Mouse (Mus musculus) urinary bladder, adult 2 months (tissue): ENCODE data around the gene Gsc. TPM values are rescaled to one million over a fixed set of nuclear protein-coding genes. Genes with fewer than 3 reads are reported as not detected.

Experiments
- DNase-seq: peaks from one replicate; pipeline ENCODE4 v3.0.0; 2022; ENCODE audit warnings: low spot score
- polyA plus RNA-seq: library from polyadenylated mRNA; depleted of rRNA; stranded (reverse); fragments of >200 nt; gene quantifications from 2 replicates; pipeline ENCODE4 v1.2.3, GENCODE M21; 2012; rRNA removed

Gsc gene
- polyA plus RNA-seq = 0.04 TPM in 1 of 2 replicates, not detected in the other

DNA sequence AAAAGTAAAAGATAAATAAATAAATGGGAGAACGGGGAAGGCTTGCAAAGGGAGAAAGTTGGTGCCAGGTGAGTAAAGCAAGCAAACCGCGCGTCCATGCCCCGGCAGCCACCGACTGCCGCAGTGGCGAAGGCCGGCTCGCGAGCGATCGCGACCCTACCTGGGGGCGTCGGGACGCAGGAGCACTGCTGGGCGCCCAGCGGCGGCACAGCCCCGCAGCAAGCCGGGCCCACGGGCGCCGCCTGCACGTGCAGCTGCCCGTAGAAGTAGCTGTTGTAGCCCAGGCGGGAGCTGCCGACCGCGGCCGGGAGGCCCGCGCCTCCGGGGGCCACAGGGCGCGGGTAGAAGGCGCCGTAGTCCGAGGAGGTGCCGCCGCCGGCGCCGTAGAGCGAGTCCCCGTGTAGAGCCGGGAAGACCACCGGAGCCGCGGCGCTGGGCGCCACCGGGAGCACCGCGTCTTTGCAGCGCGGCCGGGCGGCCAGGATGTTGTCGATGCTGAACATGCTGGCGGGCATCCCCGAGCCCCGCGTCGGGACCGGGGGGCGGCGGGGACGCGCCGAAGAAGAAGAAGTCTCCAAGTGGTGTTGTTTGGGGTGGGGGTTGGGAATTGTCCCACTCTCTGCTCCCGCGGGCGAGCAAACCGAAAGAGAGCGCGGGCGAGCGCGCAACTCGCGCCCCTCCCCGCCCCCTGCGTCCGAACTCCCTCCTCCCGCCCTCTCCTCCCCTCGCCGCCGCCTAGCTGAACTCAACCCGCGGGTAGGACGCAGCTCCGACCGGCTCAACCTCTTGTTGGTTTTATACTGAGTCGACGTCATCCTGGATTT is at the start of gene Gsc:
Gene Gsc, minus strand, starts transcription at position 730 of the 824 bp plus-strand sequence.
- DNase-seq = no peak

GRCm38 (mm10) chr12:104519721-104520120 is 46.6 kb upstream of the Gsc start:
- DNase-seq = no peak

DNA sequence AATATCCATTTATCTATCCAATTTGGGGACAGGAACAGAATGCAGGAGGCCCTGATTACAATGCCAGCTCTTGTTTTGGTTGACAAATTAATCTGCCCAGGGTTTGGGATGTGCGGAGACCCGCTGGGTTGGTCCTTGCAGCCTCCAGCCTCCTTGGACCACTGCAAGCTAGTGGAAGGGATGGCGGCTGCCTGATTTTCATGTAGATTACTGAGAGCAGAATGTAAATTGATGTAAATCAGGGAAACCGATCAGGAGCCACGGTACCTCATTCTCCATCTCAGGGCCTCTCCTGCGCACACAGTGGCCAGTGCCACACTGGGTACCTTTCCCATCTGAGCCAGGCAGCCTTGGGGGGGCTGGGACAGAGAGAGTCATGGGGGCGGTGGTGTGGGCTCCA is 34.8 kb upstream of the Gsc start:
- DNase-seq = no peak

- DNase-seq = no peak
Observed at GRCm38 (mm10) chr12:104492009-104492408, 18.9 kb upstream of the Gsc start.

DNA sequence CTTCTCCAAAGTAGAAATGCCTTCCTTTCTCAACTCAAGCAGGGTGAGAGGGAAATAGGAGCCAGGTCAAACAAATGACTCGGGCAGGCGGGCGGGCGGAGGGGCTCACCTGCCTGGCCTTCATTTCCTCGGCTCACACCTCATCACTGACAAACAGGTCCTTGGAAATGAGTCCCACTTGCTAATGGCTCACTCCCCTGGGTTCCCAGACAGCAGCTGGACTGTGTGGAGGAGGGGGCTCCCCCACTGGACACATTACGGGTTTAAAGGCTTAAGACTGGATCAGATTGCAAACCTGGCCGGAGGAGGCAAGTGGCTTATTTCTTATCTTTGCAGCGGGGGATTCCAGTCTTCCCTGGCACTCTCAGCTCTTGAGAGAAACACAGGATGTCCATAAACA is 13.1 kb upstream of the Gsc start:
- no peak for DNase-seq

DNA sequence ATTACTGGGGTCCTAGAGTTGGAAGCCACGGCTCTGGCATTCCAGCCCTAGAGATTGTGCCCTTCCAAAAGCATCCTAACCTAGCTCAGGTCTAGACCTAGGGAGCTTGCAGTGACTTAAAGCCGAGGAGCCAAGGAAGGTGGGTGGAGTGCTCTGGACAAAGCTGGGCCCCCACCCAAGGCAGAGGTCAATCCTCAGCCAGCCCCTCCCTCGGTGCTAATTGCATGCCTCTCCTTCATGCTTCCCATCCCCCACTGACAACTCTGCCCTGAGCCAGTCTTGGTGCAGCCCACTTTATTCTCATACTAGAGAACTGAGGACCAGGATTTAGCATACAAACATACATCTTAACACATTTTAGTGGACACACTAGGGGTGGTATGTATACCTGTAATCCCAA is 12.0 kb upstream of the Gsc start:
- no peak for DNase-seq

DNA sequence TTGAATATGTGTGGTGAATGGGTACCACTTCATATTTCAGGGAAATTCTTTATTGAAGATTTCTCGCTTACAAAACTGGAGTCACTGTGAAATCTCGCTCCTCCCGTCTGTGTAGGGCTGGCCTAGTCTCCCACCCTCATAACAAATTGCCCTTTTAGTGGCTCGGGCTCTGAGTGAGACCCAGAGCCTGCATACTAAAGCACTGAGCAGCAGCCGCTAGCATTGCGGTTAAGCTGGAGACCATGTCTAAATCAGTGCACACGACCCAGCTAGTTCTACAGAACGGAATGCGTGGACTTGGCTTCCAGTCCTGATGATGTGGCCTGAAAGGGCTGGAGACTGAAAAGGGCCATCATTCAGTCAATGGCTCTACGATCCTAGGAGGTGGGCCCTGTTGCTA is 7.9 kb upstream of the Gsc start:
- no peak for DNase-seq

- no peak for DNase-seq
Observed at GRCm38 (mm10) chr12:104478193-104478592, 5.1 kb upstream of the Gsc start.

DNA sequence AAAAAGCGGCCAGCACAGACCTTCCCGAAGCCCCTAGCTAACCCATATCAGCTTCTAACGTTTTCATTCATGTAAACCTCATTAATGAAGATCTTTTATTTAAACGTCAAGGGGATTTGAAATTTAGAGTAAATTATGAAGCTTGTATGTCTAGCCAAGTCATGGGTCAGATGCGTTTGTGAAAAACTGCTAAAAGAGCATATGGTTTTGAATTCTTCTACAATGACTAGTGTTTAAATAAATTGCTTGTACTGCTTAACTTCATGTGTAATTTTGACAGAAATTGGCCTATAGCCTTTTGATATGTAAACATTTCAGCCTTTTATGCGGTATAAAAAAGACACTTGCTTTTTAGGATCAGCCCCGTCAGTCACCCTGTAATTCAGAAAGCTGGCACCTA is 4.4 kb upstream of the Gsc start:
- DNase-seq = no peak

- no peak for DNase-seq
Observed at GRCm38 (mm10) chr12:104477066-104477465, 3.9 kb upstream of the Gsc start.

DNA sequence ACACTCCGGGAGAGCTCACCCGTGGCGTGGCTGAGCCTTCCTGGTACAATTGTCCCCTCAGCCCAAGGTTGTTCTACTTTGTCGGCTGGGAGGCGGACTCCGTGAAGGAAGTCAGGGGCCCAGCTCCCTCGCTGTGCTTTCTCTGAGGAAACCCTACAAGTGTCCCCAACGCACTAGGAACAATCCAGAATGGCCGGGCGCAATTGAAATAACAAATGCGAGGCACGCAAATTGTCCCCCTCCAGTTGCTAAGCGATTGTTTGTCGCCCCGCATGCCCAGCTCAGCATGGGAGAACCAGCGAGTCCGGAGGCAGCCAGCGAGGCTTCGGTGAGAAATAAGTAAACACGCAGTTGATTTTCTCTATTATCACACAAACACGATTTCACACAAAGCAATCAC is 2.8 kb upstream of the Gsc start:
- DNase-seq = no peak

DNA sequence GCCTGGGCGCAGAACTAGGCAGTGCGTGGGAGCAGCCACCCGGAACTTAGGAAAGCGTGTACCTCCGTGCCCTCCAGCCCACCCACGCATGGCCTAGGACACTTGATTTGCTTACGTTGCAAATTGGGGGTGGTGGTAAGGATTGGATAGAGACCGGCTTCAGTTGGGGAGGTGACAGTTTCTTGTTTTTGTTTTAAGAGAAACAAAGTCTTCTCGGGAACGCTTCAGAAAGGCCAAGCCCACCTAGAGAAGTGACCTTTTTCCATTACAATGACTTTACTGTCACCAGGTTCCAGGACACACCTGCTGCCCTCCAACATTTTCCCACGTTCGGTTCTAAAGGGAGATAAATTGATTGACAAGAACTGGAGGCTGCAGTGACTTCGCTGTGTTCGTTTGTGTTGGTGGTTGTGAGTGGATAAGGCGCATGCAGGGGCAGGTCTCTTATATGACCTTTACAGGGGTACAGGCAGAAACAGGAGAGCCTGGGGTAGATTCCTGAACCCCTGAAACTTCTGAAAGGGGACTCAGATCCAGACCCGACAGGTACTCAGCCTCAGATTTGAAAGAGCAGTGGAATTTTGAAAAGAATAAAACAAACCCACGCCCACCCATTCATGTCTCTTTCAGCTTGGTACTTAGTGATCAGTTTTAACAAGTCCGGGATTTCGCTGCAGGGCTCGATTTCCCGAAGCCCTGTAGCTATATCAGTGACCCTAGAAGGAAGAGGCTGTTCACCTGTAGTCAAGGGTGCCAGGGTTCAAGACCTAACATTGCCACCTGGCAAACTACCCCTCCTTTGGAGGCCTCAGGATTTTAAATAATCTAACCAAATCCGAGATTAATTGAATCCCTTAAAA is 2.0 kb upstream of the Gsc start:
- no peak for DNase-seq

DNA sequence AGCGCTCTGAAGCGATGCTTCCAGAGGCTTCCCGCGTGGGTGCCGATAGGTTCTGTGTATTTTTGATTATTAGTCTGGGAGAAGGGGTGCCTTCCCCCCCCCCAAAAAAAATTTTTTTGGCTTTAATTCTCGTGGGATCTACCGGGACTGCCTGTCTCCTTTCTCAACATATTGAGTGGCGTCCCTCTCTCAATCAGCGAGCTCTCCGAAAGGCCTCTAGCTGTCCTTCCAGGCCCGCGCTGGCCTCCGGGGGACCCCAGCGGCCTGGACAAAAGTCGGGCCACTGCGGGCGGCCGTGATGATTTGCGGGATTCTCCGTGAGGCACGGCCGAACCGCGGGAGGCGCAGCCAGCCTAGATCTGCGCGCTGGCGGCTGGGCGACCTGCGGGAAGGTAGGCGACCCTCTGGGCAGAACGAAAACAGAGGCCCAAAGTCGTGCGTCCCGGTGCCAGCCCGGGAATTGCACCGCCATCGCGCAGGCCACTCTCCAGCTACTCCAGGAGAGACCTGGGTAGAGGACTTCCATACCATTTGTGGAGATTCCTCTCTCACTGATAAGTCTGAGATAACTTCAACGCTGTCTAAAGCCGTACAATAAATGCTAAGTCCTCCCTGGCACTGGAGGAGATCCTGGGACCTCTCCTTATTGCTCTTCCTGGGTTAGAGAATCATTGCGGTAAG is 1.2 kb upstream of the Gsc start:
- no peak for DNase-seq

DNA sequence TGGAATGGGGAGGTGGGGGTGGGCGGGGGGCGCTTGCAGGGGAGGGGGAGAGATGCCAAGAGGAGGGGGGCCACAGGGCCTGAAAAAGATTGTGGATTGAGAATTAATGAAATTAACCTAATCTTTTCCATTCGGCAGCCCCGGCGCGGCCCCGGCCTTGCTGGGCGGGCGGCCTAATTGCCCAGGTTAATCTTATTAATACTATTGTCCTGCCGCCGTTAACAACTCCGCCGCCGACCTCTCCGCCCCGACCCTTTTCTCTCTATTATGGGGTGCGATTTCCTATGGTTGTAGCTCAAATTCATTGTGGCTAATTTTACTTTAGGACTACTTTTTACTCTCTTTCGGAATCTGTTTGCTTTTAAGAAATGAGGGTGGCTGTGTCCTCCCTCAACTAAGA is 362 bp upstream of the Gsc start:
- DNase-seq = no peak

- DNase-seq = no peak
Observed at GRCm38 (mm10) chr12:104472218-104472525, 958 bp downstream of the Gsc start.

GRCm38 (mm10) chr12:104471351-104472217 is 1.5 kb downstream of the Gsc start:
- DNase-seq = no peak

- DNase-seq = no peak
Observed at GRCm38 (mm10) chr12:104470646-104471045, 2.5 kb downstream of the Gsc start.

DNA sequence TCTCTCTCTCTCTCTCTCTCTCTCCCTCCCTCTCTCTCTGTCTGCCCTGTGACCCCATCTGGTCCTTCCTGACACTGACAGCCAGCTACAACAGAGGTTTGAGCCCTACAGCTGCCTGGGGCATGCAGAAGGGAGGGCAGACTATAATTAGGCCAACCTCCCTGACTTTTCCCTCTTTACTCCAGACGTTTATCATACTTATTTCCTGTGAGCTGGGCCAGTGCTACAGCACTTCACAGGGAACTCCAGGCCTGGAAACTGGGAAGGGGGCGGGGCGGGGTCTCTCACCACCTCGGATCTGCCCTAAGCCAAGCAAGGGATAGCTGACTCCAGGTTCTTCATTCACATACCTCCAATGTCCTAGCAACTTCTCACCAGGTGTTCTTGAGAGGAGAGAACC is 4.3 kb downstream of the Gsc start:
- DNase-seq = no peak

DNA sequence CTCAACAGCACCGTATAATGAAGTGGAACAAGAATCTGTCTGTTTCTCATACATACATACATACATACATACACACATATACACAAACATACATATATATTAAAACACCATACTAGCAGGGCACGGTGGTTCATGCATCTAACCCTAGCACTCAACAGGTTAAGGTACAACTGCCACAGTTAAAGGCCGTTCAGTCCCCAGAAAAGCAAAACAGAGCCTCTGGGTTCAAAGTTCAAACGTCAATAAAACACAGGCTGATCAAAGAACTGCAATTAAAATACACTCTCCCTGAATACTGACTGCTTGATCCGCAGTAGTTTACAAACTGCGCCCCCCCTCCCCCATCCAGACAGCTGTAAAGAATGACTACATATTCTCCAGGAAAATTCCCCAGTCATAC is 5.8 kb downstream of the Gsc start:
- DNase-seq = no peak

GRCm38 (mm10) chr12:104466930-104467329 is 6.2 kb downstream of the Gsc start:
- no peak for DNase-seq

DNA sequence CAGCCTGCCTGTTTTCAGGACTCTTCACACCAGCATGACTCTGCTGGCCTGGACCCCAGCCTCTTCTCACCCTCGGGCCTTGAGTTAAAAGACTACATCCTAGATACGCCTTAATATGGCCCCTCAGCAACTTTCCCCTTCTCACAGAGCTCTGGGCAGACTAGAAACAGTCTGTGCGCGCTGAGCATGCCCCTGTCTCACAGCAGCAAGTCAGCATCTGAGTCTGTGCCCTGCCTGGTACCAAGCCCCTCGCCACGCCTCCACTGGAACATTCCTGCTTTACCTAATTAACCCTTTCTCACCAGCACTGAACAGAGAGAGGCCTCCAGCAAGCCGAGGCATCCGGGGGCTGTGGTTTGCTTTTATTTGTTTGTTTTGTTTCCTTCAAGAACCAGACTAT is 11.8 kb downstream of the Gsc start:
- DNase-seq = no peak

DNA sequence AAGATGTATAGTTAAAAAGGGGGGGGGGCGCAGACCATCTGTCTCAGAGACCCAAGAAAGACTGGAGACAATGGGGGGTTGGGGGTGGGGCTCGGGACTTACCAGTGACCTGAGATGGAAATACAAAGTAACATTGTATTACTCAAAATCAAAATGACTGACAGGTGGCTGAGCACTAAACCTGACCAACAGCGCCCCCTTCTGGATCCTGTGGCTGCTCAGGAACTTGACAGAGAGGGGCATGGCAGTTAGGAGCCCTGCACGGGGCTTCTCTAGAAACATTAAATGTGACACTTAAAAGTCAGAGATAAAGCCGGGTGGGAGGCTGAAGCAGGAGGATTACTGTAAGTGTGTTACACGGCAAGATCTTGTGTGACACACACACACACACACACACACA is 13.8 kb downstream of the Gsc start:
- DNase-seq = no peak
